Mouse (Mus musculus) v-Abl transformed pro-B cells (cell line): Measurements from ENCODE around the gene Gon4l.
"Not testable (repeated sequence)": the region's sequence is repeated elsewhere in the genome, so short reads cannot be mapped to it uniquely, and the experiment has no call there.

Source experiments
- in situ Hi-C, 2 experiments: fragments of 400-800 bp; cut with MboI; formaldehyde crosslinking; loops; one replicate each; pipeline ENCODE4 v1.15.1; 2025; ENCODE audit not compliant: unreplicated experiment in 2 of 2

Gon4l gene

GRCm38 (mm10) chr3:88834951-88835491 is at the start of gene Gon4l:
Gene Gon4l, plus strand, starts transcription at chr3:88835231.
- in situ Hi-C loops = not testable (repeated sequence)

GRCm38 (mm10) chr3:88786323-88786722 is 48.7 kb upstream of the Gon4l start:
- in situ Hi-C loops = not testable (repeated sequence)

GRCm38 (mm10) chr3:88786805-88787204 is 48.2 kb upstream of the Gon4l start:
- in situ Hi-C loops = not testable (repeated sequence)

GRCm38 (mm10) chr3:88788033-88788432 is 47.0 kb upstream of the Gon4l start:
- in situ Hi-C loops = not testable (repeated sequence)

GRCm38 (mm10) chr3:88797507-88797906 is 37.5 kb upstream of the Gon4l start:
- in situ Hi-C loops = not testable (repeated sequence)

GRCm38 (mm10) chr3:88803910-88804540 is 31.0 kb upstream of the Gon4l start:
- in situ Hi-C loops = no loop called here

- in situ Hi-C loops = no loop called here
Observed at GRCm38 (mm10) chr3:88825710-88826109, 9.3 kb upstream of the Gon4l start.

- in situ Hi-C loops = no loop called here
Observed at GRCm38 (mm10) chr3:88827231-88827630, 7.8 kb upstream of the Gon4l start.

- in situ Hi-C loops = not testable (repeated sequence)
Observed at GRCm38 (mm10) chr3:88831177-88832121, 3.6 kb upstream of the Gon4l start.

GRCm38 (mm10) chr3:88832388-88832787 is 2.6 kb upstream of the Gon4l start:
- in situ Hi-C loops = not testable (repeated sequence)

- in situ Hi-C loops = no loop called here
Observed at GRCm38 (mm10) chr3:88849172-88849571, 14.1 kb downstream of the Gon4l start.

- in situ Hi-C loops = loop anchor here in 1 of 2 experiments (10.0 kb wide), 1 partner anchor 49 kb away; no protein-coding TSS in a partner anchor
Observed at GRCm38 (mm10) chr3:88855837-88856236, 20.8 kb downstream of the Gon4l start.

- in situ Hi-C loops = no loop called here
Observed at GRCm38 (mm10) chr3:88862129-88862528, 27.1 kb downstream of the Gon4l start.

- in situ Hi-C loops = not testable (repeated sequence)
Observed at GRCm38 (mm10) chr3:88866735-88867134, 31.7 kb downstream of the Gon4l start.

GRCm38 (mm10) chr3:88867177-88867576 is 32.1 kb downstream of the Gon4l start:
- in situ Hi-C loops = not testable (repeated sequence)

- in situ Hi-C loops = not testable (repeated sequence)
Observed at GRCm38 (mm10) chr3:88868449-88868848, 33.4 kb downstream of the Gon4l start.

GRCm38 (mm10) chr3:88882536-88882935 is 47.5 kb downstream of the Gon4l start:
- in situ Hi-C loops = not testable (repeated sequence)

GRCm38 (mm10) chr3:88893011-88893410 is 58.0 kb downstream of the Gon4l start:
- in situ Hi-C loops = not testable (repeated sequence)

GRCm38 (mm10) chr3:88904803-88905202 is 69.8 kb downstream of the Gon4l start:
- in situ Hi-C loops = loop anchor here in 1 of 2 experiments (10.0 kb wide), 1 partner anchor 50 kb away; no protein-coding TSS in a partner anchor

GRCm38 (mm10) chr3:88905209-88905608 is 70.2 kb downstream of the Gon4l start:
- in situ Hi-C loops = loop anchor here in 1 of 2 experiments (10.0 kb wide), 1 partner anchor 50 kb away; no protein-coding TSS in a partner anchor

- in situ Hi-C loops = loop anchor here in 1 of 2 experiments (10.0 kb wide), 1 partner anchor 51 kb away; no protein-coding TSS in a partner anchor
Observed at GRCm38 (mm10) chr3:88905741-88906140, 70.7 kb downstream of the Gon4l start.
